Mouse (Mus musculus) lung, adult 2 months (tissue): ENCODE data around the gene Dhx32.

ENCODE experiments used
- CTCF ChIP-seq: fragments of 200-500 bp; IDR thresholded peaks from 2 replicates; pipeline ENCODE4 v1.5.1; 2011; ENCODE audit warnings: mild to moderate bottlenecking, low read length, control low read depth; ENCODE audit not compliant: insufficient read depth
- POLR2A ChIP-seq: fragments of 200-500 bp; IDR thresholded peaks from 2 replicates; pipeline ENCODE4 v1.6.1; 2011; ENCODE audit warnings: low read depth, mild to moderate bottlenecking, control low read depth, low read length, borderline replicate concordance; ENCODE audit errors: extremely low read depth

GRCm38 (mm10) chr7:133794720-133795119 is 12.2 kb upstream of the Dhx32 start:
- TF ChIP-seq POLR2A, result no peak
- TF ChIP-seq CTCF, result no peak
